Mouse (Mus musculus) B cell, adult 67 days (primary cell): ENCODE data around the gene 5730596B20Rik. TPM values are rescaled to one million over a fixed set of nuclear protein-coding genes. Genes with fewer than 3 reads are reported as not detected.

ENCODE experiments used
- total RNA-seq, 2 experiments: library from RNA; stranded (reverse); gene quantifications; 4 replicates each; pipeline ENCODE4 v1.2.4; 2023

Gene 5730596B20Rik
- not detected for total RNA-seq

DNA sequence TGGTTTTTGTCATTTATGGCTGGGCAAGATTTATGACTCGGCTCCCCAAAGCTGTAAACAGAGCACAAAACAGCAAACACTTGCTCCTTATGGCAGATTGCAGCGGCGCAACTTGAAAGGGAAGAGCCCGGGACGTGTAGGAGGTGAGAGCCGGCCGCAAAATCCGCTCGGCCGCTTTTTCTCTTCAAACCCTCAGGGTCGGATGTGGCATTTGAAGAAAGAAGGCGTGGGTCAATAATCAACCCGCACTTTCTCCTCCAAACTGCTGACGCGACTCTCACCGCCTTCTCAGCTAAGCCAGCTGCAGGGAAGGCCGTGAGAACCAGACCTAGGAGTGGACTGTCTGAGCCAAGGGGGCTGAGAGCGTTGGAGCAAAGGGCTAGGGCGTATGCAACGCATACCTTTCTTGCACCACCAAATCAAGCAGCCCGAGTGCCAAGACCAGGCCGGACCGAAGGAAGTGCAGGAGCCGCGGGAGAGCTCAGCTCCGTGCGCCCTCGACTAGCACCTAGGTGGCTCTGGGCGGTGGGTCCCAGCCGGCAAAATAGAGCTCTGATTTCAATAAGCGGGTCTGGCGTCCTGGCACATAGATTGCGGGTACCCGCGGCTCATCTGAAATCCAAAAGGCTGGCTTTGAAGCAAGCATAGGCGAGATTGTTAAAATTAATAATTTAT, at the start of gene 5730596B20Rik:
Gene 5730596B20Rik (plus strand): TSS at position 438 of the 675 bp plus-strand sequence.

GRCm38 (mm10) chr6:52158276-52159051, 18.8 kb upstream of the 5730596B20Rik start, which contains the start of gene Hoxa1:
Gene Hoxa1 (minus strand): TSS chr6:52158317.

GRCm38 (mm10) chr6:52164626-52165440, 12.5 kb upstream of the 5730596B20Rik start, which contains the start of gene Hoxa2:
Gene Hoxa2 (minus strand): TSS chr6:52164831.

DNA sequence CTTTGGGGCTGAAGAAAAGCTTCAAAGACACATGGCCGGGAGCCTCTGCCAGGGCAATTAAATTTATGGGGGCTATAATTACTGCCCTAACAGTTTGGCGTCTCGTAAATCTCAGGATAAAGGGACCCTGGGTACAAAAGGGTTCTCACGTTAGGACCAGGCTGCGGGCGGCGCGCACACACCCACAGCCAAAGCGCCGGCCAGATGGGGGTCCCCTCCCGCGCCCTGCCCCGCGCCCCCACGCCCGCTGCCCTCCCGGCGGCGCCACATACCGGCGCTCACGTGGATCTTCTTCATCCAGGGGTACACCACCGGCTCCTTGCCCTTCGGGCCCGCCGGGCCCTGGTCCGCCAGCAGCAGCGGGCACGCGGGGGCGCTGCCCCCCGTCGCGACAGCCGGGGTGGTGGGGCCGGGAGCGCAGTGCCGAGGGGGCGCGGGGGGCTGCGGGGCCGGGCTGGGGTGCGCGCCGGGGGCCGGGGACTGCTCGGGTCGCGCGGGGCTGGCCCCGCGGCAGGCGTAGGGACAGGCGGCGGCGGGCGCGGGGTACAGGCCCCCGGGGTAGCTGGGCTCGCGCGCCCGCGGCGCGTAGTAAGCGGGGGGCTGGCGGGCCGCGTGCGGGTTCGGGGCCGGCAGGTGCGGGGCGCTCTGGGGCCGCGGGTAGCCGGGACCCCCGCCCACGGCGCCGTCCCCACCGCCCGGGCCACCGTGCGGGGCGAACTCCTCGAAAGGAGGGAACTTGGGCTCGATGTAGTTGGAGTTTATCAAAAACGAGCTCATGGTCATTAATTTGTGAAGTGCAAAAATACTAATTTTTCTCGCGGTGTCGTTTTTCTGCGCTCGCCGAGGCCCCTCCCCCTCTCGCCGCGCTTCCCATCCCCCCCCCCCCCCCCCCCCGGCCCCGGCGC, 13.9 kb downstream of the 5730596B20Rik start, which contains the start of gene Hoxa4:
Gene Hoxa4 (minus strand): TSS at position 848 of the 905 bp plus-strand sequence.

DNA sequence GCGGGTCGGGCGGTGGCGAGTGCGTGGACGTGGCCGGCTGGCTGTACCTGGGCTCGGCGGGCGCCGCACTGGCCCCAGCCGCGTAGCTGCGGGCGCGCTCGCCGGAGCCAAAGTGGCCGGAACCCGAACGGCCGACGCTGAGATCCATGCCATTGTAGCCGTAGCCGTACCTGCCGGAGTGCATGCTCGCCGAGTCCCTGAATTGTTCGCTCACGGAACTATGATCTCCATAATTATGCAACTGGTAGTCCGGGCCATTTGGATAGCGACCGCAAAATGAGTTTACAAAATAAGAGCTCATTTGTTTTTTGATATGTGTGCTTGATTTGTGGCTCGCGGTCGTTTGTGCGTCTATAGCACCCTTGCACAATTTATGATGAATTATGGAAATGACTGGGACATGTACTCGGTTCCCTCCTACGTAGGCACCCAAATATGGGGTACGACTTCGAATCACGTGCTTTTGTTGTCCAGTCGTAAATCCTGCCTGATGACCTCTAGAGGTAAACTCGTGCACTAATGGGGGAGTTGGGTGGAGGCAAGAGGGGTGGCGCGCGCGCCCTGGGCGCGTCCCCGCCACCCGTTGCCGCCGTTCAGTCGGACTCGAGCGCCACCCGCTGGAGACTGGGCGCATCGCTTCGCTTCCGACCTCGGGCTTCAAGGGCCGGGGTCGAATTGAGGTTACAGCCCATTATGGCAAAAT, 26.9 kb downstream of the 5730596B20Rik start, which contains the start of gene Hoxa5:
Gene Hoxa5 (minus strand): TSS at position 538 of the 703 bp plus-strand sequence.

DNA sequence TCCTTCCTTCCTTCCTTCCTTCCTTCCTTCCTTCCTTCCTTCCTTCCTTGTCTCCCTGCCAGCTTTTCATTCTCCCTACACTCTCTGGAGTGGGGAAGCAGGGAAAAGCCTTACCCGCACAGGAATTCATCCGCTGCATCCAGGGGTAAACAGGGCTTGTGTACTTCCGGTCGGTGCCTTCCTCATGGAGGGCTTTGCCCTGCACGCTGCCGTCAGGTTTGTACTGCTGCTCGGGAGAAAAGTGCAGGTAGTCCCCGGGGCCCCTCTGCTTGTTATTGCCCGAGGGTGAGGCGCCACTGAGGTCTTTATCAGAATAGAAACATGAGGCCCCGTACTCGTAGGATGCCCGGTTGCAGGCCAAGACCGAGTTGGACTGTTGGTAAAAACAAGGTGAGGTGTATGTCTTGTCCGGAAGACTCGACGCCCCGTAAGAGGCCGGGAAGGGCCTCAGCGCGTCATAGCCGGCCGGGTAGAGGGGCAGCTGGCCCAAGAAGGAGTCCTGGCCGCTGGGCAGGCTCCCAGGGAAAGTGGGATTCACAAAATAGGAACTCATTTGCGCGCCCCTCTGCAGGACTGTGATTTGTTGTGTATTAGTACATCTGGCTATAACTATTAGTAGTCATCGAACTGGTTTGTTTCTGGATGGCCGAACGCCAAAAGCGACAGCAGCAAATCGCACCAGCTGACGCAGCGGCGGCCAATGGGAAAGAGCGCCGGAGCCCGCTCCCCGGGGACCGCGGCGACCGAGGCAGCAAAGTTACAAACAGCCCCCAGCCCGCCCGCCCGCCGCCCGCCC, 31.0 kb downstream of the 5730596B20Rik start, which contains the start of gene Hoxa6:
Gene Hoxa6 (minus strand): TSS at position 651 of the 796 bp plus-strand sequence.

DNA sequence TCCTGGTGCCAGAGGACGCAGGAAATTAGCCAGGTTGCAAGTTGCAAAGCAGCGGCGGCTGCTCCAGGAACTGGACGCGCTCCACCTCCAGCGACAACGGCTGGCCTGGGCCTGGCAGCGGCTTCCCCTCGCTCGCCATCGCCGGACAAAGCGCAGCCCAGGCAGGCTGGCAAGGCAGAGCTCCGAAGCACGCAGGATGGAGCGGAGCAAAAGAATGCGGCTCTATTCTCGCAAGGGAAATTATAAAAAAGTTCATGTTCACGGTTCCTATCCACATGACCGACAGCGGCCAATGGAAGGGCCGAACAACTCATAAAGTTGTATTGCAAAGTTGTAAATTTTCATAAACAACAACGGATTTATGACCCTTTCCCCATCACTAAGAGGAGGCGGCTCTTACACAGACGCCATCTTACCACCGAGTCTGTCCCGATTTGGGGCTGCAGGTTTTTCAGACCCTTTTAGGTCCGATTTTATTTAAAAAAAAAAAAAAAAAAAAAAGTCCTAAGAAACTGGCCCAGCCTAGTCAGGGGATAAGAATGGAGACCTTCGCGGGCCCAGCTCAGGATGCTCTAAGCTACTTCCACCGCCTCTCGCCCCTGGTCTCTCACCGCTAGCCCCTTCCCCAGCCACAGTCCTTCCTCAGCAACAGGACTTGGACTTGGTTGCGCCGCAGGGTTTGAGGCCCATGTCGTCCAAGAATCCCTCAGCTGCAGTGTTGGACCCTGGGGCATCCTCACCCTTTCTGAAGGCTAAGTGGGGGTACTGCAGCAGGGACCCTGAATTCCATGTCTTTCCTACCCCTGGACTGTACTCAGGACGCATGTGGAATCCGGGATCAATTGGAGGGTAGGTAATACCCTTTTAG, 36.1 kb downstream of the 5730596B20Rik start, which contains the start of the genes Hoxa3 and Gm28308:
Gene Hoxa3 (minus strand): TSS at position 218 of the 868 bp plus-strand sequence.
Gene Gm28308 (minus strand): TSS at position 221 of the 868 bp plus-strand sequence.

GRCm38 (mm10) chr6:52221337-52221992, 44.2 kb downstream of the 5730596B20Rik start, which contains the start of gene Hoxa7:
Gene Hoxa7 (minus strand): TSS chr6:52221854.

Other genes with a start within 250 kb of the 5730596B20Rik start
- 10 to 100 TPM; 48.5 to 50.5 TPM for gene Skap2, start 164.9 kb upstream of the 5730596B20Rik start, total RNA-seq
- gene Hoxa1, start 19.2 kb upstream of the 5730596B20Rik start, total RNA-seq, result not detected
- gene Hoxa2, start 12.7 kb upstream of the 5730596B20Rik start, total RNA-seq, result not detected
- gene Hoxa4, start 14.3 kb downstream of the 5730596B20Rik start, total RNA-seq, result not detected
- gene Hoxa5, start 27.1 kb downstream of the 5730596B20Rik start, total RNA-seq, result not detected
- gene Hoxa6, start 31.2 kb downstream of the 5730596B20Rik start, total RNA-seq, result not detected
- gene Hoxa3, start 35.8 kb downstream of the 5730596B20Rik start, total RNA-seq, result not detected
- gene Gm28308, start 35.8 kb downstream of the 5730596B20Rik start, total RNA-seq, result not detected
- gene Hoxa7, start 44.4 kb downstream of the 5730596B20Rik start, total RNA-seq, result under 1 TPM in 1 of 2 experiments, not detected in 1; 0.30 TPM
- gene Hoxa9, start 53.6 kb downstream of the 5730596B20Rik start, total RNA-seq, result not detected
- gene Hoxa10, start 63.4 kb downstream of the 5730596B20Rik start, total RNA-seq, result not detected
- gene Hoxa11, start 68.3 kb downstream of the 5730596B20Rik start, total RNA-seq, result not detected
- not detected for gene Hoxa13, start 83.4 kb downstream of the 5730596B20Rik start, total RNA-seq
- gene Evx1, start 136.0 kb downstream of the 5730596B20Rik start, total RNA-seq, result not detected